Mouse (Mus musculus) ES-E14 (cell line): ENCODE results near the gene Hydin.

Source experiments
- HCFC1 ChIP-seq: IDR thresholded peaks from 2 replicates; pipeline ENCODE4 v1.6.1; 2012; ENCODE audit warnings: low read length, inconsistent platforms, borderline replicate concordance; ENCODE audit not compliant: insufficient read depth
- MAFK ChIP-seq: IDR thresholded peaks from 2 replicates; pipeline ENCODE4 v1.6.1; 2014; ENCODE audit warnings: mild to moderate bottlenecking, low read depth, low read length, inconsistent platforms; ENCODE audit not compliant: insufficient read depth
- ZC3H11A ChIP-seq: IDR thresholded peaks from 2 replicates; pipeline ENCODE4 v1.6.1; 2012; ENCODE audit warnings: low read depth, mild to moderate bottlenecking, inconsistent platforms, low read length, borderline replicate concordance
- ZNF384 ChIP-seq: IDR thresholded peaks from 2 replicates; pipeline ENCODE4 v1.6.1; 2012; ENCODE audit warnings: low read depth, low read length, inconsistent platforms

GRCm38 (mm10) chr8:110486020-110486419 lies 219.2 kb downstream of the Hydin start:
- TF ChIP-seq MAFK: no peak
- TF ChIP-seq ZNF384: no peak
- TF ChIP-seq HCFC1: no peak
- TF ChIP-seq ZC3H11A: no peak
